Mouse (Mus musculus) erythroblast, adult 5-6 weeks (primary cell): Measurements from ENCODE around the gene Kifc5b. TPM values are rescaled to one million over a fixed set of nuclear protein-coding genes. Genes with fewer than 3 reads are reported as not detected.
A peak's percentile ranks its signal among the peaks of the same experiment; 100 is the strongest.
"Not testable (repeated sequence)": the region's sequence is repeated elsewhere in the genome, so short reads cannot be mapped to it uniquely, and the experiment has no call there.

ENCODE experiments used
- ATAC-seq: replicated peaks from 2 replicates; pipeline ENCODE4 v1.8.0; 2016; ENCODE audit warnings: moderate number of reproducible peaks, mild to moderate bottlenecking, moderate TSS enrichment, inconsistent platforms; ENCODE audit not compliant: poor library complexity, low FRiP score, severe bottlenecking
- total RNA-seq, 2 experiments: library from RNA; stranded (forward) in 1 of 2; stranded (reverse) in 1 of 2; fragments of 150-400 nt in 1 of 2; fragments of 200-764, 138-1000 nt in 1 of 2; gene quantifications; 2 replicates each; pipeline versions ENCODE4 v1.2.3 to v1.2.4; 2015 to 2017; ENCODE audit warnings: low replicate concordance in 2 of 2

Kifc5b gene
- total RNA-seq, 2 experiments from 2014 or later: 5.6 to 18.9 TPM

GRCm38 (mm10) chr17:26915248-26915647 is 1.6 kb upstream of the Kifc5b start:
- no peak for ATAC-seq

GRCm38 (mm10) chr17:26917560-26917959 is 669 bp downstream of the Kifc5b start:
- ATAC-seq: peak; percentile 12

- ATAC-seq: no peak
These were observed 1.5 kb downstream of the Kifc5b start for GRCm38 (mm10) chr17:26918343-26918742.

GRCm38 (mm10) chr17:26919516-26919915 is 2.6 kb downstream of the Kifc5b start:
- ATAC-seq: not testable (repeated sequence)

GRCm38 (mm10) chr17:26922368-26922767 is 5.5 kb downstream of the Kifc5b start:
- ATAC-seq: not testable (repeated sequence)

- ATAC-seq: not testable (repeated sequence)
These were observed 8.5 kb downstream of the Kifc5b start for GRCm38 (mm10) chr17:26925414-26925813.

- not testable (repeated sequence) for ATAC-seq
These were observed 14.9 kb downstream of the Kifc5b start for GRCm38 (mm10) chr17:26931795-26932194.

GRCm38 (mm10) chr17:26932839-26933398 is 16.0 kb downstream of the Kifc5b start, which contains the start of gene Phf1:
Gene Phf1 (plus strand): TSS chr17:26933052.
- ATAC-seq: peak; percentile 91

GRCm38 (mm10) chr17:26933419-26933818 is 16.5 kb downstream of the Kifc5b start:
- no peak for ATAC-seq

- no peak for ATAC-seq
These were observed 17.3 kb downstream of the Kifc5b start for GRCm38 (mm10) chr17:26933885-26934827.

GRCm38 (mm10) chr17:26935027-26935426 is 18.1 kb downstream of the Kifc5b start:
- no peak for ATAC-seq

GRCm38 (mm10) chr17:26936453-26936852 is 19.6 kb downstream of the Kifc5b start:
- ATAC-seq: no peak

- ATAC-seq: no peak
These were observed 20.2 kb downstream of the Kifc5b start for GRCm38 (mm10) chr17:26936921-26937695.

- no peak for ATAC-seq
These were observed 21.2 kb downstream of the Kifc5b start for GRCm38 (mm10) chr17:26937883-26938695.

GRCm38 (mm10) chr17:26938731-26939130 is 21.8 kb downstream of the Kifc5b start:
- ATAC-seq: peak; percentile 18

- peak; percentile 89 for ATAC-seq
These were observed 22.5 kb downstream of the Kifc5b start, which contains the start of gene Cuta for GRCm38 (mm10) chr17:26939178-26939972. Gene Cuta (minus strand): TSS chr17:26939569.

- ATAC-seq: no peak
These were observed 23.0 kb downstream of the Kifc5b start for GRCm38 (mm10) chr17:26939973-26940300.

- no peak for ATAC-seq
These were observed 24.3 kb downstream of the Kifc5b start, which contains the start of gene Syngap1 for GRCm38 (mm10) chr17:26941031-26941789. Gene Syngap1 (plus strand): TSS chr17:26941253.
